Mouse (Mus musculus) MEL (cell line): ENCODE data around the gene Ifna2. TPM values are rescaled to one million over a fixed set of nuclear protein-coding genes. Genes with fewer than 3 reads are reported as not detected.

ENCODE experiments used
- DNase-seq: peaks from one replicate; pipeline ENCODE4 v3.0.0; 2011; ENCODE audit warnings: low read depth, low spot score
- H3K27ac ChIP-seq: 2 replicates; pipeline ENCODE4 v1.5.1; 2012; ENCODE audit warnings: low read depth, mild to moderate bottlenecking, control low read depth, low read length, moderate library complexity; ENCODE audit not compliant: control insufficient read depth
- H3K27me3 ChIP-seq, 2 experiments: fragments of 150-350 bp in 1 of 2; sonication (generic) in 1 of 2; 2 replicates each; pipeline ENCODE4 v1.6.1; 2012; ENCODE audit warnings: low read length in 2 of 2, mild to moderate bottlenecking in 2 of 2, improper control_type of control experiment in 1 of 2, moderate library complexity in 1 of 2; ENCODE audit not compliant: insufficient read depth in 2 of 2, control insufficient read depth in 1 of 2
- H3K36me3 ChIP-seq, 2 experiments: 2 replicates each; pipeline ENCODE4 v1.6.1; 2012 to 2014; ENCODE audit warnings: low read length in 2 of 2, improper control_type of control experiment in 1 of 2, inconsistent platforms in 1 of 2, mild to moderate bottlenecking in 1 of 2; ENCODE audit not compliant: insufficient read depth in 2 of 2, control insufficient read depth in 1 of 2
- H3K4me1 ChIP-seq, 2 experiments: fragments of 150-350 bp in 1 of 2; sonication (generic) in 1 of 2; 2 replicates each; pipeline ENCODE4 v1.6.1; 2012; ENCODE audit warnings: low read length in 2 of 2, improper control_type of control experiment in 1 of 2, mild to moderate bottlenecking in 1 of 2; ENCODE audit not compliant: insufficient read depth in 2 of 2, control insufficient read depth in 1 of 2
- H3K4me3 ChIP-seq, 2 experiments: fragments of 150-350 bp in 1 of 2; sonication (generic) in 1 of 2; 2 replicates each; pipeline ENCODE4 v1.5.1; 2012; ENCODE audit warnings: low read depth in 2 of 2, low read length in 2 of 2, mild to moderate bottlenecking in 2 of 2, moderate library complexity in 2 of 2, control low read depth in 1 of 2, improper control_type of control experiment in 1 of 2; ENCODE audit not compliant: control insufficient read depth in 1 of 2, insufficient read depth in 1 of 2
- H3K79me2 ChIP-seq: 2 replicates; pipeline ENCODE4 v1.6.1; 2012; ENCODE audit warnings: mild to moderate bottlenecking, low read length, moderate library complexity; ENCODE audit not compliant: control insufficient read depth, poor library complexity, insufficient read depth
- H3K9ac ChIP-seq: 2 replicates; pipeline ENCODE4 v1.6.1; 2012; ENCODE audit warnings: low read depth, mild to moderate bottlenecking, control low read depth, low read length, moderate library complexity; ENCODE audit not compliant: control insufficient read depth, poor library complexity, severe bottlenecking
- H3K9me3 ChIP-seq: fragments of 150-350 bp; sonication (generic); replicated peaks from 2 replicates; pipeline ENCODE4 v1.6.1; 2012; ENCODE audit warnings: mild to moderate bottlenecking, low read length, improper control_type of control experiment, moderate library complexity; ENCODE audit not compliant: insufficient read depth
- EP300 ChIP-seq, 2 experiments: IDR thresholded peaks; 2 replicates each; pipeline ENCODE4 v1.6.1; 2011; ENCODE audit warnings: improper control_type of control experiment in 2 of 2, low read length in 2 of 2, low read depth in 1 of 2, mild to moderate bottlenecking in 1 of 2
- ETS1 ChIP-seq: IDR thresholded peaks from 2 replicates; pipeline ENCODE4 v1.6.1; 2012; ENCODE audit warnings: low read depth, mild to moderate bottlenecking, inconsistent platforms, low read length, improper control_type of control experiment, moderate library complexity
- GABPA ChIP-seq: IDR thresholded peaks from 2 replicates; pipeline ENCODE4 v1.6.1; 2012; ENCODE audit warnings: low read depth, mild to moderate bottlenecking, inconsistent platforms, low read length, improper control_type of control experiment, moderate library complexity
- GATA1 ChIP-seq: IDR thresholded peaks from 2 replicates; pipeline ENCODE4 v1.6.1; 2011; ENCODE audit warnings: low read depth, low read length, improper control_type of control experiment
- HCFC1 ChIP-seq: IDR thresholded peaks from 2 replicates; pipeline ENCODE4 v1.6.1; 2012; ENCODE audit warnings: low read depth, mild to moderate bottlenecking, inconsistent platforms, low read length, improper control_type of control experiment, moderate library complexity
- MAFK ChIP-seq: IDR thresholded peaks from 2 replicates; pipeline ENCODE4 v1.6.1; 2011; ENCODE audit warnings: low read depth, mild to moderate bottlenecking, low read length, improper control_type of control experiment, borderline replicate concordance
- MEF2A ChIP-seq: IDR thresholded peaks from 2 replicates; pipeline ENCODE4 v1.6.1; 2014; ENCODE audit warnings: low read depth, mild to moderate bottlenecking, inconsistent platforms, low read length, improper control_type of control experiment; ENCODE audit not compliant: poor library complexity, insufficient replicate concordance, severe bottlenecking; ENCODE audit errors: extremely low read depth
- MYB ChIP-seq: IDR thresholded peaks from 2 replicates; pipeline ENCODE4 v1.6.1; 2011; ENCODE audit warnings: mild to moderate bottlenecking, low read depth, low read length, improper control_type of control experiment
- POLR2A ChIP-seq, 2 experiments: IDR thresholded peaks; 2 replicates each; pipeline ENCODE4 v1.6.1; 2011 to 2012; ENCODE audit warnings: low read length in 2 of 2, mild to moderate bottlenecking in 2 of 2, control low read depth in 1 of 2, improper control_type of control experiment in 1 of 2, low read depth in 1 of 2, moderate library complexity in 1 of 2; ENCODE audit not compliant: control insufficient read depth in 1 of 2, insufficient read depth in 1 of 2, poor library complexity in 1 of 2
- POLR2AphosphoS2 ChIP-seq: IDR thresholded peaks from 2 replicates; pipeline ENCODE4 v1.6.1; 2011; ENCODE audit warnings: low read length, improper control_type of control experiment
- ZNF384 ChIP-seq: IDR thresholded peaks from 2 replicates; pipeline ENCODE4 v1.6.1; 2012; ENCODE audit warnings: low read depth, mild to moderate bottlenecking, inconsistent platforms, low read length, improper control_type of control experiment
- polyA plus RNA-seq, 2 experiments: library from polyadenylated mRNA; stranded (reverse) in 1 of 2; unstranded in 1 of 2; fragments of >175 nt in 1 of 2; fragments of >200 nt in 1 of 2; gene quantifications; 2 replicates each; pipeline versions ENCODE4 v1.2.1 to v1.2.4; 2012; ENCODE audit warnings: low replicate concordance in 2 of 2, low read depth in 1 of 2; ENCODE audit not compliant: insufficient read length in 2 of 2, insufficient read depth in 1 of 2, missing spikeins in 1 of 2
- total RNA-seq: library from RNA; depleted of rRNA; stranded (reverse); fragments of 300-350 nt; gene quantifications from 2 replicates; pipeline ENCODE4 v1.2.3, GENCODE M21; 2012

The Ifna2 gene
- total and polyA plus RNA-seq, 3 experiments = not detected

DNA sequence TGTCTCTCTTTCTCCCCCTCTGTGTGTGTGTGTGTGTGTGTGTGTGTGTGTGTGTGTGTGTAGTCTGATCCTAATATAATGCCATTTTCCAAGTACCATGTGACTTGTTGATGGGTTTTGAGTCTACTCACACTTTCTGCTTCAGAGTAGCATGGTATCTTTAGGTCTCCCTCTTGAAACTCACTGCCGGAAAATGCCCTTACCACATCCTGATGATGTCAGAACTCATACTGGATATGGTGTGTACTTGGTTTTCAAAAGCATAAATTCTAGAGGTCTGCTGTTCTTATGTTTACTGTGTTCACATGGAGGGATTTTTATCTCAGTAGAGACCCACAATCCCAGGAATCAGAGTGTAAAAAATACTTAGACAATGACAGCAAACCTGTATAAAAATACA lies 8.8 kb upstream of the Ifna2 start:
- H3K9ac ChIP-seq = no peak overlapping the region
- TF ChIP-seq ZNF384 (no peak), POLR2AphosphoS2 (no peak), MYB (no peak)
- no peaks in the 10 kb centered on the region for H3K79me2 ChIP-seq
- H3K9me3 ChIP-seq = no peaks in the 10 kb centered on the region
- H3K27me3 ChIP-seq = peaks cover 0 to 4% of the 10 kb centered on the region in 2 experiments; a peak in 2 of 4 replicates
- H3K36me3 ChIP-seq = no peaks in the 10 kb centered on the region
- H3K27ac ChIP-seq = no peak overlapping the region
- no peak overlapping the region for H3K4me3 ChIP-seq
- H3K4me1 ChIP-seq = no peaks in the 10 kb centered on the region
- DNase-seq = no peak

DNA sequence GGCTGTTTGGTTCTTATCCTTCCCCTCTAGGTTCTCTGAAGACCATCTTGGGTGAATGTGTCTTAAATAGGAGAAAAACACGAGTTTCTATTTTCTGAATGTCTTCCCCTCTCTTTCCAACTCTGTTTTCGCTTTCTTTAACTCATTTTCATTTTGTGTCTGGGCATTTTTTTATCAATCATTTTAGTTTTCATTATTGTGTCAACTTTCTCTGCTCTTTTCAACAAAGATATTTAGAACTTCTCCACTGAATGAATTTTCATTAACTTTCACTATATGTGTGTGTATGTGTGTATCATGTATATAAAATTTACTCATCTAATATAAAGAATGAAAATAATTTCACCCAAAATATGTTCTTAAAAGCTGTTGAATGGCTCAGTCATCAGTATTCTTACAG lies 7.5 kb upstream of the Ifna2 start, which contains the start of gene Ifnab:
Ifnab (minus strand) TSS at position 101 of the 400 bp plus-strand sequence.
- Histone ChIP-seq H3K9ac (no peak within 1 kb of the TSS), H3K27ac (no peak within 1 kb of the TSS), H3K79me2 (no peaks in the 10 kb centered on the region), H3K9me3 (no peaks in the 10 kb centered on the region), H3K27me3 (peaks cover 0 to 7% of the 10 kb centered on the region in 2 experiments; a peak in 3 of 4 replicates), H3K36me3 (no peaks in the 10 kb centered on the region), H3K4me3 (no peak within 1 kb of the TSS)
- no peak for DNase-seq
- TF ChIP-seq HCFC1 = no peak
- TF ChIP-seq MEF2A = no peak
- no peak for TF ChIP-seq MAFK
- TF ChIP-seq, all 39 proteins: peak for 0
- H3K4me1 ChIP-seq = no peaks in the 10 kb centered on the region

DNA sequence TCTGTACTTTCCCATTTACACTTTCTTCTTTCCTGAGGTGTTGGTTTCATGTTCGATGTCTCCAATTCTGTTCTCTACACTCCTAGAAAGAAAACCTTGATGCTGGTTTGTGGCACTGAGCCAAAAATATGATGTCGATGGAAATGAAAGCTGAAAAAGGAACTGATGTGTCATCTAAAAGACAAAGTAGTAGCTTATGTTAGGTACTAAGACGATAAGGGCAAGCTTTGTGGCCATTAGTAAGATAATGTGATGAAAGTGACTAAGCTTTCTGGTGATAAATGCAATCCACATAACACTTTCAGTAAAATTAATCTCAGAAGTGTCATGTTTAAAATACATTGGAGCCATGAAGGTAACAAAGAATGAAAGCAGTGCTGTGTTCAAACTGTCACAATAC lies 2.4 kb downstream of the Ifna2 start:
- H3K36me3 ChIP-seq = peaks cover 0 to 6% of the 10 kb centered on the region in 2 experiments; a peak in 2 of 4 replicates

More for the DNA sequence above, 2.4 kb downstream of the Ifna2 start:
- Histone ChIP-seq H3K27me3 (peaks cover 0 to 2% of the 10 kb centered on the region in 2 experiments; a peak in 2 of 4 replicates), H3K4me1 (no peaks in the 10 kb centered on the region), H3K9me3 (no peaks in the 10 kb centered on the region), H3K4me3 (no peak overlapping the region), H3K27ac (no peak overlapping the region), H3K79me2 (no peaks in the 10 kb centered on the region)
- peak; percentile 48 for DNase-seq
- peak; percentile 16 to 26; a peak in 1 of 4 replicates for TF ChIP-seq EP300 (IDR thresholded peaks at IDR 0.05; ENCODE audit: low read depth in 1 of 2, low read length in 2 of 2)
- TF ChIP-seq GATA1 = peak; percentile 54; the same call in 1 of the 2 replicates
- peak; percentile 70; the same call in 1 of the 2 replicates for TF ChIP-seq ETS1
- no peak for TF ChIP-seq GABPA
- no peak for TF ChIP-seq POLR2A (IDR thresholded peaks at IDR 0.05; ENCODE audit: control insufficient read depth in 1 of 2, insufficient read depth in 1 of 2, low read depth in 1 of 2, low read length in 2 of 2, poor library complexity in 1 of 2)
- TF ChIP-seq, all 39 proteins: peak for 3
- no peak overlapping the region for H3K9ac ChIP-seq
